Mouse (Mus musculus) C2C12 (cell line): ENCODE measurements around the gene Sh2b1.

Source experiments
- CTCF ChIP-seq: IDR thresholded peaks from one replicate; pipeline ENCODE4 v1.5.1; 2011; ENCODE audit not compliant: control insufficient read depth, insufficient read depth, insufficient read length
- MYOG ChIP-seq: IDR thresholded peaks from one replicate; pipeline ENCODE4 v1.6.1; 2011; ENCODE audit not compliant: control insufficient read depth, insufficient read length; ENCODE audit errors: extremely low read depth
- USF1 ChIP-seq: IDR thresholded peaks from one replicate; pipeline ENCODE4 v1.6.1; 2011; ENCODE audit warnings: low read depth, mild to moderate bottlenecking, control low read depth, moderate library complexity

- no peak for TF ChIP-seq CTCF
- no peak for TF ChIP-seq MYOG
- no peak for TF ChIP-seq USF1
Measured at GRCm38 (mm10) chr7:126417606-126418005, 57.6 kb downstream of the Sh2b1 start.
